In genomic region chr4:130107065-130107443, GRCm38 (mm10) we compare ENCODE assay signal across 8 mouse cellular contexts. TPM values are rescaled to one million over a fixed set of nuclear protein-coding genes. Genes with fewer than 3 reads are reported as not detected.
DNase-seq lines count a peak whose midpoint lies in the region; ATAC-seq and TF ChIP-seq lines count a peak whose summit lies in the region.

No protein-coding gene starts in this region.

- peak overlapping the region; percentile 87 for H3K4me3 ChIP-seq in heart, postnatal 0 days (ENCODE audit: low read depth, low read length)
- peak overlapping the region; percentile 76 for H3K4me3 ChIP-seq in hindbrain, embryonic 11.5 days (ENCODE audit: low read depth, low read length)
- H3K4me3 ChIP-seq in midbrain, embryonic 11.5 days (ENCODE audit: low read depth, low read length), result peak overlapping the region; percentile 79

- WGBS in heart, postnatal 0 days, result 11% methylated on average over 14 of the region's 14 CpGs
- WGBS in hindbrain, embryonic 11.5 days, result 11% methylated on average over 14 of the region's 14 CpGs
- 12% methylated on average over 14 of the region's 14 CpGs for WGBS in midbrain, embryonic 11.5 days

- ATAC-seq in heart, postnatal 0 days (ENCODE audit: insufficient read depth, low read depth), result peak; percentile 72
- ATAC-seq in hindbrain, embryonic 11.5 days (ENCODE audit: low FRiP score), result peak; percentile 55
- peak; percentile 71; the same call in 1 of the 2 replicates for ATAC-seq in midbrain, embryonic 11.5 days (ENCODE audit: low FRiP score)

- H3K9ac ChIP-seq in heart, postnatal 0 days (replicated peaks; ENCODE audit: low read depth, low read length), result peak overlapping the region; percentile 69; the same call in 1 of the 2 replicates
- H3K9ac ChIP-seq in hindbrain, embryonic 11.5 days (ENCODE audit: low read depth, low read length), result no peak overlapping the region; the same call in 1 of the 2 replicates
- H3K9ac ChIP-seq in midbrain, embryonic 11.5 days (ENCODE audit: low read length), result peak overlapping the region; percentile 36; the same call in 1 of the 2 replicates

- H3K36me3 ChIP-seq in heart, postnatal 0 days (replicated peaks; ENCODE audit: control insufficient read depth, insufficient read depth, low read length), result no peaks in the 10 kb centered on the region
- no peaks in the 10 kb centered on the region for H3K36me3 ChIP-seq in hindbrain, embryonic 11.5 days (ENCODE audit: control insufficient read depth, insufficient read depth, low read length)
- H3K36me3 ChIP-seq in midbrain, embryonic 11.5 days (ENCODE audit: control insufficient read depth, insufficient read depth, low read length), result no peaks in the 10 kb centered on the region

- TF ChIP-seq EP300 in heart, postnatal 0 days (IDR thresholded peaks at IDR 0.05; ENCODE audit: low read depth), result no peak; the same call in 1 of the 2 replicates

- H3K27ac ChIP-seq in heart, postnatal 0 days (ENCODE audit: low read depth), result peak overlapping the region; percentile 62
- no peak overlapping the region for H3K27ac ChIP-seq in hindbrain, embryonic 11.5 days (ENCODE audit: low read depth, low read length)
- peak overlapping the region; percentile 25; the same call in 1 of the 2 replicates for H3K27ac ChIP-seq in midbrain, embryonic 11.5 days (ENCODE audit: low read depth, low read length)

- TF ChIP-seq CTCF in heart, postnatal 0 days (IDR thresholded peaks at IDR 0.05; ENCODE audit: low read depth), result no peak

- H3K9me3 ChIP-seq in heart, postnatal 0 days (replicated peaks; ENCODE audit: control insufficient read depth, low read length), result no peaks in the 10 kb centered on the region
- H3K9me3 ChIP-seq in hindbrain, embryonic 11.5 days (ENCODE audit: control insufficient read depth, low read length), result no peaks in the 10 kb centered on the region
- H3K9me3 ChIP-seq in midbrain, embryonic 11.5 days (ENCODE audit: control insufficient read depth, low read length), result no peaks in the 10 kb centered on the region

- H3K4me2 ChIP-seq in heart, postnatal 0 days (ENCODE audit: low read depth, low read length), result peak overlapping the region; percentile 64
- H3K4me2 ChIP-seq in hindbrain, embryonic 11.5 days (replicated peaks; ENCODE audit: low read depth, low read length), result peak overlapping the region; percentile 37
- peak overlapping the region; percentile 46 for H3K4me2 ChIP-seq in midbrain, embryonic 11.5 days

- intact Hi-C loops in left cerebral cortex, postnatal 4 days (cut with DNase I), result no loop called here

- no peaks in the 10 kb centered on the region for H3K27me3 ChIP-seq in heart, postnatal 0 days (ENCODE audit: control insufficient read depth, insufficient read depth, low read length)
- H3K27me3 ChIP-seq in hindbrain, embryonic 11.5 days (ENCODE audit: control insufficient read depth, insufficient read depth, low read length), result no peaks in the 10 kb centered on the region
- H3K27me3 ChIP-seq in midbrain, embryonic 11.5 days (ENCODE audit: control insufficient read depth, insufficient read depth, low read length), result no peaks in the 10 kb centered on the region

- no peak for DNase-seq in heart, postnatal 0 days (ENCODE audit: low spot score)
- DNase-seq in heart, adult 11 months, result no peak
- DNase-seq in ZHBTc4 (ENCODE audit: low read depth, low spot score), result peak; percentile 88
- no peak for DNase-seq in hindbrain, embryonic 11.5 days (ENCODE audit: low spot score)
- DNase-seq in midbrain, embryonic 11.5 days (ENCODE audit: low spot score, missing footprints), result no peak
- no peak for DNase-seq in kidney, postnatal 4 days
- DNase-seq in adrenal gland, adult 8-10 months, result no peak
- DNase-seq in left cerebral cortex, postnatal 4 days, result no peak

- H3K4me1 ChIP-seq in heart, postnatal 0 days (ENCODE audit: control insufficient read depth, insufficient read depth), result peaks cover 10% of the 10 kb centered on the region
- 0 out of 2 replicates have a peak, but pooled peaks cover 3% of the 10 kb centered on the region for H3K4me1 ChIP-seq in hindbrain, embryonic 11.5 days (replicated peaks; ENCODE audit: control insufficient read depth, insufficient read depth, low read length)
- peaks cover 4% of the 10 kb centered on the region; the same call in 1 of the 2 replicates for H3K4me1 ChIP-seq in midbrain, embryonic 11.5 days (ENCODE audit: control insufficient read depth, insufficient read depth, low read length)

RNA-seq across cellular contexts. Expression of gene Pef1, which starts 4.7 kb away (rescaled TPM):
- 70.8 and 98.8 TPM in 2 replicates for total RNA-seq in heart, postnatal 0 days (2014; rRNA removed; ENCODE audit: low replicate concordance)
- 49.2 and 50.7 TPM in 2 replicates for polyA plus RNA-seq in heart, postnatal 0 days (2015; fragmentation: Nextera tagmentation; extraction: Ambion mirVana)
- 71.4 and 72.4 TPM in 2 replicates for polyA plus RNA-seq in hindbrain, embryonic 11.5 days (2014; fragmentation: Nextera tagmentation; extraction: Ambion mirVana)
- polyA plus RNA-seq in midbrain, embryonic 11.5 days (2014; fragmentation: Nextera tagmentation; extraction: Ambion mirVana), result 71.6 and 72.3 TPM in 2 replicates
- 10 to 100 TPM; 81.1 to 93.8 (median 85.9) TPM for total RNA-seq in adrenal gland, adult 8-10 months (2022)
- 10 to 100 TPM; 33.8 to 36.1 TPM for total RNA-seq in left cerebral cortex, postnatal 4 days (2021)

RNA-seq across cellular contexts. Expression of gene Hcrtr1, which starts 32.1 kb away (rescaled TPM):
- not detected in 2 replicates for total RNA-seq in heart, postnatal 0 days (2014; rRNA removed; ENCODE audit: low replicate concordance)
- not detected in 2 replicates for polyA plus RNA-seq in heart, postnatal 0 days (2015; fragmentation: Nextera tagmentation; extraction: Ambion mirVana)
- polyA plus RNA-seq in hindbrain, embryonic 11.5 days (2014; fragmentation: Nextera tagmentation; extraction: Ambion mirVana), result 0.46 and 0.59 TPM in 2 replicates
- 0.14 and 0.18 TPM in 2 replicates for polyA plus RNA-seq in midbrain, embryonic 11.5 days (2014; fragmentation: Nextera tagmentation; extraction: Ambion mirVana)
- total RNA-seq in adrenal gland, adult 8-10 months (2022), result 1 to 10 TPM in 2 of 4 experiments, under 1 TPM in 2; 0.49 to 1.9 (median 1.3) TPM
- 1 to 10 TPM; 1.9 to 3.6 TPM for total RNA-seq in left cerebral cortex, postnatal 4 days (2021)

RNA-seq across cellular contexts. Expression of gene Col16a1, which starts 59.4 kb away (rescaled TPM):
- total RNA-seq in heart, postnatal 0 days (2014; rRNA removed; ENCODE audit: low replicate concordance), result 21.6 and 67.5 TPM in 2 replicates
- 9.9 and 11.6 TPM in 2 replicates for polyA plus RNA-seq in heart, postnatal 0 days (2015; fragmentation: Nextera tagmentation; extraction: Ambion mirVana)
- 5.3 and 9.9 TPM in 2 replicates for polyA plus RNA-seq in hindbrain, embryonic 11.5 days (2014; fragmentation: Nextera tagmentation; extraction: Ambion mirVana)
- polyA plus RNA-seq in midbrain, embryonic 11.5 days (2014; fragmentation: Nextera tagmentation; extraction: Ambion mirVana), result 5.8 and 6.9 TPM in 2 replicates
- 10 to 100 TPM in 3 of 4 experiments, 1 to 10 TPM in 1; 10.0 to 31.9 (median 19.9) TPM for total RNA-seq in adrenal gland, adult 8-10 months (2022)
- total RNA-seq in left cerebral cortex, postnatal 4 days (2021), result 10 to 100 TPM; 19.5 to 24.1 TPM
